Mouse (Mus musculus): ENCODE measurements at regions not wholly inside any gene's neighbourhood (a gene's known extent, or its start where the extent isn't known, plus 50 kb on each side); places are given as distances from the start of the nearest gene placed in this dataset.

DNA sequence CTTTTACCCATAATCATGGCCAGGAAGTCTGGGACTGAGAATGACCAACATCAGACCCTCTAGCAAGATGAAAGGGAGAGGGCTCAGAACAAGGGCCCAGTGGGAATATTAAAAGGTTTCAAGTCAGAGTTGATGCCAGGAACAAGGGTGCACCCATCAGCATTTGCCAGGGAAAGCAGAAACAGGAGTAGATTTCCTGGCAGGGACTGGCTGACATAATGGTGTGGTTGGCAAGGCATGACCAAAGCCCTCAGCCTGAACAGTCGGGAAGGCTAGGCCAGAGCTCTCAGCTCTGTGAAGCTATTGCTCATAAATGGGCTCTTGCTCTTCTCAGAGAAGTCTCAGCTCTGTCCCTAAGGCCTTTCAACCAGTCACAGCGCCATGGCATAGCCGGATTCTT lies 263.6 kb downstream of the CK137956 start:
- no peak for TF ChIP-seq MAFK (IDR thresholded peaks at IDR 0.05; ENCODE audit: insufficient read depth, low read depth, low read length)
- TF ChIP-seq CHD2 (IDR thresholded peaks at IDR 0.05; ENCODE audit: low read depth, low read length), result no peak
- TF ChIP-seq ZNF384 (IDR thresholded peaks at IDR 0.05; ENCODE audit: low read depth, low read length), result no peak
- no peak for TF ChIP-seq ZC3H11A (IDR thresholded peaks at IDR 0.05; ENCODE audit: borderline replicate concordance, low read depth, low read length)
